Mouse (Mus musculus) embryonic fibroblast, embryonic 13.5 days (primary cell): ENCODE measurements around the gene Smad5.

Experiments used
- CTCF ChIP-seq: IDR thresholded peaks from 2 replicates; pipeline ENCODE4 v1.5.1; 2011; ENCODE audit warnings: mild to moderate bottlenecking, control low read depth, low read length, moderate library complexity, borderline replicate concordance; ENCODE audit not compliant: insufficient read depth
- POLR2A ChIP-seq: IDR thresholded peaks from 2 replicates; pipeline ENCODE4 v1.6.1; 2011; ENCODE audit warnings: low read depth, mild to moderate bottlenecking, control low read depth, low read length, moderate library complexity

GRCm38 (mm10) chr13:56762446-56763229 is 59.8 kb downstream of the Smad5 start:
- no peak for TF ChIP-seq CTCF
- TF ChIP-seq POLR2A = no peak
